Mouse (Mus musculus): ENCODE results near the gene Nek9. TPM values are rescaled to one million over a fixed set of nuclear protein-coding genes. Genes with fewer than 3 reads are reported as not detected.

Nek9 gene
- polyA plus RNA-seq, 1 experiment = 0.15 TPM

DNA sequence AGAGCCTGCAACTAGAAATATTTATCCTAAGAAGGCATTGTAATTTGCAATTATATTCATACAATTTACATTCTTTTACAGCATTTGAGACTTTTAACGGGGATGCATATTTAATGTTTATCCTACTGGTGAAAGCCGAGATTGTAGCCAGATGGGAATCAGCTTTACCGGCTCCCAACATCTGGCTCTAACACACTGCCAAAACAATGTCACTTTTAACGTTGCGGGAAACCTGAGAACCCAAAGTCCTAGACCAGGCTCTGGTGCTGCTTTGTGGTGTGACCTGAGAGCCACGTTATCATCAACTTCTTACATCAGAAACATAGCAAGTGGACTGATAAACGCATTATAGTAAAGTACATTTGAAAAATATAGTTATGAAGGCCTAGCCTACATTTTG, 74.2 kb downstream of the Nek9 start:
- no peaks in the 10 kb centered on the region; the same call in 1 of the 2 replicates for H3K9me3 ChIP-seq (ENCODE audit: control insufficient read depth, low read length)
- peaks cover 8% of the 10 kb centered on the region for H3K4me1 ChIP-seq (ENCODE audit: control insufficient read depth)
- H3K36me3 ChIP-seq (ENCODE audit: control insufficient read depth) = peaks cover 5% of the 10 kb centered on the region
- TF ChIP-seq GATA1 (IDR thresholded peaks at IDR 0.05; ENCODE audit: low read length) (no peak), TAL1 (IDR thresholded peaks at IDR 0.05; ENCODE audit: low read length) (no peak)
- H3K4me3 ChIP-seq (replicated peaks) = no peak overlapping the region
- no peaks in the 10 kb centered on the region for H3K27me3 ChIP-seq (ENCODE audit: control insufficient read depth)

GRCm38 (mm10) chr12:85264531-85264930, 74.6 kb downstream of the Nek9 start:
- peaks cover 4% of the 10 kb centered on the region; the same call in 1 of the 2 replicates for H3K4me1 ChIP-seq (ENCODE audit: control insufficient read depth)
- no peak overlapping the region for H3K4me3 ChIP-seq (replicated peaks)
- H3K27me3 ChIP-seq (ENCODE audit: control insufficient read depth) = no peaks in the 10 kb centered on the region
- no peak for TF ChIP-seq TAL1 (IDR thresholded peaks at IDR 0.05; ENCODE audit: low read length)
- TF ChIP-seq GATA1 (IDR thresholded peaks at IDR 0.05; ENCODE audit: low read length) = no peak
- peaks cover 5% of the 10 kb centered on the region for H3K36me3 ChIP-seq (ENCODE audit: control insufficient read depth)
- H3K9me3 ChIP-seq (ENCODE audit: control insufficient read depth, low read length) = no peaks in the 10 kb centered on the region; the same call in 1 of the 2 replicates

GRCm38 (mm10) chr12:85263190-85263589, 76.0 kb downstream of the Nek9 start:
- Histone ChIP-seq H3K4me3 (replicated peaks) (no peak overlapping the region), H3K27me3 (ENCODE audit: control insufficient read depth) (no peaks in the 10 kb centered on the region), H3K36me3 (ENCODE audit: control insufficient read depth) (peaks cover 2% of the 10 kb centered on the region), H3K9me3 (ENCODE audit: control insufficient read depth, low read length) (no peaks in the 10 kb centered on the region; the same call in 1 of the 2 replicates), H3K4me1 (ENCODE audit: control insufficient read depth) (0 out of 2 replicates have a peak, but pooled peaks cover 2% of the 10 kb centered on the region)
- TF ChIP-seq GATA1 (IDR thresholded peaks at IDR 0.05; ENCODE audit: low read length) = no peak
- no peak for TF ChIP-seq TAL1 (IDR thresholded peaks at IDR 0.05; ENCODE audit: low read length)

- Histone ChIP-seq H3K27me3 (ENCODE audit: control insufficient read depth) (no peaks in the 10 kb centered on the region), H3K4me1 (ENCODE audit: control insufficient read depth) (0 out of 2 replicates have a peak, but pooled peaks cover 2% of the 10 kb centered on the region), H3K9me3 (ENCODE audit: control insufficient read depth, low read length) (no peaks in the 10 kb centered on the region; the same call in 1 of the 2 replicates), H3K4me3 (replicated peaks) (no peak overlapping the region), H3K36me3 (ENCODE audit: control insufficient read depth) (peaks cover 2% of the 10 kb centered on the region)
- TF ChIP-seq GATA1 (IDR thresholded peaks at IDR 0.05; ENCODE audit: low read length) = no peak
- TF ChIP-seq TAL1 (IDR thresholded peaks at IDR 0.05; ENCODE audit: low read length) = no peak
Measured at GRCm38 (mm10) chr12:85262489-85262888, 76.7 kb downstream of the Nek9 start.

DNA sequence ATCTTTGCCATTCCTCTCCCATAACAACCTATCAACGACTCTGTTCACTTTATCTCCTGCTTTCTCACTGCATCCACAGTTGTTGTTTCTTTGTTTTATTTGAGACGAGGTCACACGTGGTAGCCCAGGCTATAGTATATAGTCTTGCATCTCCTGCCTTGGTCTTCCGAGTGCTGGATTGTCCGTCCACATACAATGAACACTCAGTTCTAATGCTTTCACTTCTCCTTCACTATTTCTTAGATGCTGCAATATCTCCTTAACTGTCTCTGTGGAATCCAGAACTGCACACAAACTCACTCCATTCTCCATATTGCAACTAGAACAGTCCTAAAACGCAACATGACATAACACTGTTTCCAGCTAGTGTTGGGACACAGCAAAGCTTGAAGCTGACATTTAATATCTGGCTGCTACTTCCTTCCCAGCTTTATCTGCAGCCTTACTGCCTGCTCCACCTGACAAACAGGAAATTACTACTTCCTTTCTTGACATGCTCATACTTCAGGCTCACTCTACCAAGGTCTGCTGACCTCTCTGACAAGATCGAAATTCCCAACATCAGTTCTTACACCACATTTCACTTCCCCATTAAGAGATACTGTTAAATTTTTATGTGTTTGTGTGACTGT, 82.0 kb downstream of the Nek9 start:
- TF ChIP-seq GATA1 (IDR thresholded peaks at IDR 0.05; ENCODE audit: low read length) (no peak), TAL1 (IDR thresholded peaks at IDR 0.05; ENCODE audit: low read length) (no peak)

GRCm38 (mm10) chr12:85256074-85256751, 82.9 kb downstream of the Nek9 start:
- H3K4me3 ChIP-seq (replicated peaks) = no peak overlapping the region
- peaks cover 2% of the 10 kb centered on the region for H3K36me3 ChIP-seq (ENCODE audit: control insufficient read depth)
- H3K9me3 ChIP-seq (ENCODE audit: control insufficient read depth, low read length) = no peaks in the 10 kb centered on the region
- H3K27me3 ChIP-seq (ENCODE audit: control insufficient read depth) = no peaks in the 10 kb centered on the region
- H3K4me1 ChIP-seq (ENCODE audit: control insufficient read depth) = peaks cover 2% of the 10 kb centered on the region; the same call in 1 of the 2 replicates
- TF ChIP-seq TAL1 (IDR thresholded peaks at IDR 0.05; ENCODE audit: low read length) (no peak), GATA1 (IDR thresholded peaks at IDR 0.05; ENCODE audit: low read length) (no peak)

More for the DNA sequence above, 82.0 kb downstream of the Nek9 start:
- Histone ChIP-seq H3K4me1 (ENCODE audit: control insufficient read depth) (peaks cover 2% of the 10 kb centered on the region; the same call in 1 of the 2 replicates), H3K4me3 (replicated peaks) (no peak overlapping the region), H3K9me3 (ENCODE audit: control insufficient read depth, low read length) (no peaks in the 10 kb centered on the region), H3K27me3 (ENCODE audit: control insufficient read depth) (no peaks in the 10 kb centered on the region), H3K36me3 (ENCODE audit: control insufficient read depth) (peaks cover 2% of the 10 kb centered on the region)

- no peaks in the 10 kb centered on the region for H3K4me1 ChIP-seq (ENCODE audit: control insufficient read depth)
- no peaks in the 10 kb centered on the region for H3K27me3 ChIP-seq (ENCODE audit: control insufficient read depth)
- peaks cover 7% of the 10 kb centered on the region for H3K9me3 ChIP-seq (ENCODE audit: control insufficient read depth, low read length)
- no peak overlapping the region for H3K4me3 ChIP-seq (replicated peaks)
- peaks cover 7% of the 10 kb centered on the region for H3K36me3 ChIP-seq (ENCODE audit: control insufficient read depth)
- TF ChIP-seq TAL1 (IDR thresholded peaks at IDR 0.05; ENCODE audit: low read length) (no peak), GATA1 (IDR thresholded peaks at IDR 0.05; ENCODE audit: low read length) (no peak)
Measured at GRCm38 (mm10) chr12:85252083-85252482, 87.1 kb downstream of the Nek9 start.

Other genes starting within 250 kb of the Nek9 start
- gene Prox2, start 228.6 kb downstream of the Nek9 start, polyA plus RNA-seq (2012) = 0.31 and 0.34 TPM in 2 replicates
- 41.0 and 55.1 TPM in 2 replicates for gene Dlst, start 228.5 kb downstream of the Nek9 start, polyA plus RNA-seq (2012)
- 0.03 and 0.06 TPM in 2 replicates for gene Rps6kl1, start 188.1 kb downstream of the Nek9 start, polyA plus RNA-seq (2012)
- gene Pgf, start 161.6 kb downstream of the Nek9 start, polyA plus RNA-seq (2012) = not detected in 2 replicates
- 18.6 and 27.3 TPM in 2 replicates for gene Eif2b2, start 119.9 kb downstream of the Nek9 start, polyA plus RNA-seq (2012)
- gene Mlh3, start 68.8 kb downstream of the Nek9 start, polyA plus RNA-seq (2012) = 0.04 and 0.09 TPM in 2 replicates
- 7.4 and 10.0 TPM in 2 replicates for gene Acyp1, start 50.9 kb downstream of the Nek9 start, polyA plus RNA-seq (2012)
- 0.01 TPM in 1 of 2 replicates, not detected in the other for gene Zc2hc1c, start 50.8 kb downstream of the Nek9 start, polyA plus RNA-seq (2012)
- gene Tmed10, start 35.5 kb upstream of the Nek9 start, polyA plus RNA-seq (2012) = 19.3 and 20.4 TPM in 2 replicates
- 18.4 and 19.2 TPM in 2 replicates for gene Fos, start 134.5 kb upstream of the Nek9 start, polyA plus RNA-seq (2012)